Mouse (Mus musculus) liver, postnatal 0 days (tissue): Measurements from ENCODE around the gene Mxi1. TPM values are rescaled to one million over a fixed set of nuclear protein-coding genes. Genes with fewer than 3 reads are reported as not detected.

Experiments used
- ATAC-seq: fragments of 200-750 bp; cut with Nextera tagmentation; 2 replicates; pipeline ENCODE4 v1.8.0; 2017; ENCODE audit warnings: mild to moderate bottlenecking, moderate library complexity
- DNase-seq: peaks from one replicate; pipeline ENCODE4 v3.0.0-alpha.2; 2016
- H3K27ac ChIP-seq: fragments of 300-500 bp; sonication (generic); 2 replicates; pipeline ENCODE4 v1.5.1; 2014; ENCODE audit warnings: antibody characterized with exemption, moderate library complexity, mild to moderate bottlenecking, low read depth
- H3K27me3 ChIP-seq: fragments of 300-500 bp; sonication (generic); 2 replicates; pipeline ENCODE4 v1.6.1; 2014; ENCODE audit warnings: low read length, control low read depth, mixed read lengths; ENCODE audit not compliant: insufficient read depth
- H3K36me3 ChIP-seq: fragments of 300-500 bp; sonication (generic); replicated peaks from 2 replicates; pipeline ENCODE4 v1.6.1; 2014; ENCODE audit warnings: mild to moderate bottlenecking, control low read depth, low read length, moderate library complexity, mixed read lengths; ENCODE audit not compliant: insufficient read depth
- H3K4me1 ChIP-seq: fragments of 300-500 bp; sonication (generic); 2 replicates; pipeline ENCODE4 v1.6.1; 2014; ENCODE audit warnings: antibody characterized with exemption, mild to moderate bottlenecking, control low read depth; ENCODE audit not compliant: insufficient read depth
- H3K4me2 ChIP-seq: fragments of 300-500 bp; sonication (generic); 2 replicates; pipeline ENCODE4 v1.6.1; 2014; ENCODE audit warnings: low read depth, mild to moderate bottlenecking, low read length, moderate library complexity, mixed read lengths
- H3K4me3 ChIP-seq: fragments of 300-500 bp; sonication (generic); 2 replicates; pipeline ENCODE4 v1.5.1; 2014; ENCODE audit warnings: low read depth, low read length
- H3K9ac ChIP-seq: fragments of 300-500 bp; sonication (generic); replicated peaks from 2 replicates; pipeline ENCODE4 v1.6.1; 2014; ENCODE audit warnings: mild to moderate bottlenecking, moderate library complexity
- H3K9me3 ChIP-seq: fragments of 300-500 bp; sonication (generic); 2 replicates; pipeline ENCODE4 v1.6.1; 2016; ENCODE audit warnings: mild to moderate bottlenecking, control low read depth, low read length, mixed read lengths
- CTCF ChIP-seq: sonication (generic); IDR thresholded peaks from 2 replicates; pipeline ENCODE4 v1.5.1; 2016; ENCODE audit warnings: antibody characterized with exemption, low read depth
- EP300 ChIP-seq: IDR thresholded peaks from 2 replicates; pipeline ENCODE4 v1.6.1; 2016; ENCODE audit warnings: antibody characterized with exemption, low read depth, mild to moderate bottlenecking
- WGBS: fragments of 180-500 bp; shearing (Covaris S2); extraction: QIAGEN DNeasy Blood & Tissue Kit; methylation state at CpG from one replicate; pipeline ENCODE4 v1.1.7; 2014; ENCODE audit not compliant: insufficient replicate concordance; 5-methylcytosine and 5-hydroxymethylcytosine counted together
- polyA plus RNA-seq: library from polyadenylated mRNA; unstranded; fragments of >200 nt; fragmentation: Nextera tagmentation; extraction: Ambion mirVana; gene quantifications from 2 replicates; pipeline ENCODE4 v1.2.1, GENCODE M21; 2015

Gene Mxi1
- polyA plus RNA-seq, 1 experiment from 2014 or later: 24.5 TPM

DNA sequence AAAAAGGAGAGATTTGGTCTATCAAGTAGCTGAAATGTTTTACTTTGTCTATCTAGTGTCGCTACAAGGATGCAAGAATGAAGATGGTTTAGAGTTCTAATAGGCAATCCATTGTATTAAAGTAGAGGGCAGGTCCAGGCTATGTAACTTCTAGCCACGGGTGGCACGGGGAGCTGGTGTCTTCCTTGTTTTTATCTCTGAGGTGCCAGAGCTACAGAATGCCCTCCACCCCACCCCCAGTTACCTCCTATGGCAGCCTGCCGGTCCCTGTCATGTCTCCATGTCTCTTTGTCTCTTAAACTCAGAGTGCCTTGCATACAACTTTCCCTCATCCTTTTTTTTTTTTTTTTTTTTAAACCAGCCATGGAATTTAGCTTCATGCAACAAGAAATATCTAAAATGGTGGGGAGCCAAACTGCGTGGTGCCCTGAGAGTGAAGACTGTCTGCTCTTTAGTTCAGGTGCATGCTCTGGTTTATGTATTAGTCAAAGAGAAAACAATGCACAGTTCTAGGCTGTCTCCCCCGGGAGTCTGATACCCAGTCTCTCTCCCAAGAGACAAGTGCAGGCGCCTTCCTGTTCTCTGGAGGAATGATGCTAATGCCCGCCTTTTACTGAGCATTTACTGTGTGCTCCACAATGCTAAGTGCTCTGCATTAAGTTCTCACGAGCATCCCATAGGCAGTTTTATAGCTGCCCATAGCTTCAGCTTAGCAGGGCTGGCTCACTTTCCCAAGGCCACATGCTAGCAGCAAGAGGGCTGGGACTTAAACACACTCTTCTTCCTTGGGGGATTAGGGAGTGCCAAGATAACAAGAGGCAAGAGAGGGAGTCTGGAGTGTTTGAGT lies 10.2 kb downstream of the Mxi1 start:
- peak overlapping the region; percentile 77; the same call in 1 of the 2 replicates for H3K27ac ChIP-seq
- no peaks in the 10 kb centered on the region for H3K36me3 ChIP-seq
- DNase-seq (no peak), ATAC-seq (no peak)
- H3K4me1 ChIP-seq: peaks cover 27% of the 10 kb centered on the region
- H3K4me3 ChIP-seq: no peak overlapping the region
- peak overlapping the region; percentile 36 for H3K4me2 ChIP-seq
- no peaks in the 10 kb centered on the region for H3K27me3 ChIP-seq
- H3K9ac ChIP-seq: no peak overlapping the region; the same call in 1 of the 2 replicates
- no peaks in the 10 kb centered on the region for H3K9me3 ChIP-seq
- TF ChIP-seq CTCF: no peak
- TF ChIP-seq EP300: peak; percentile 24; the same call in 1 of the 2 replicates
- 59% methylated on average over 9 of the region's 9 CpGs for WGBS

DNA sequence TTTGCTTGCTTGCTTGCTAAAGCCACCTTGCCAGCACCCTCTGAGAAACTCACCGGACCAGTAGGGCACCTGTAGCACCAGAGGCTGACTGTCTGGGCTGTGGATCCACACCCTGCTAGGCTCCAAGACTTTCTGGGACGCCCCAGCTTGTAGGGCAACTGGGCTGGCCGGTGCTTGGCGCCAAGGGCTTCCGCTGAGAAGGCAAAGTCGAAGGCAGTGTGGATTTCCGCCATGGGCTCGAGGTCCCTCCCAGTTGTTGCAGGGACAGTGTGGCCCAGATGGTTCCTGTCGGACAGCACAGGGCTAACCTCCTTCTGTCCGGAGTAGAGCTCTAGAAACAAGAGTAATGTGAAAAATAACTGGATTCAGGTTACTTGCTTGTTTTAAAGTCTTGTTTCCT lies 11.0 kb downstream of the Mxi1 start:
- no peak for ATAC-seq
- peaks cover 31% of the 10 kb centered on the region for H3K4me1 ChIP-seq
- 80% methylated on average over 10 of the region's 10 CpGs for WGBS

DNA sequence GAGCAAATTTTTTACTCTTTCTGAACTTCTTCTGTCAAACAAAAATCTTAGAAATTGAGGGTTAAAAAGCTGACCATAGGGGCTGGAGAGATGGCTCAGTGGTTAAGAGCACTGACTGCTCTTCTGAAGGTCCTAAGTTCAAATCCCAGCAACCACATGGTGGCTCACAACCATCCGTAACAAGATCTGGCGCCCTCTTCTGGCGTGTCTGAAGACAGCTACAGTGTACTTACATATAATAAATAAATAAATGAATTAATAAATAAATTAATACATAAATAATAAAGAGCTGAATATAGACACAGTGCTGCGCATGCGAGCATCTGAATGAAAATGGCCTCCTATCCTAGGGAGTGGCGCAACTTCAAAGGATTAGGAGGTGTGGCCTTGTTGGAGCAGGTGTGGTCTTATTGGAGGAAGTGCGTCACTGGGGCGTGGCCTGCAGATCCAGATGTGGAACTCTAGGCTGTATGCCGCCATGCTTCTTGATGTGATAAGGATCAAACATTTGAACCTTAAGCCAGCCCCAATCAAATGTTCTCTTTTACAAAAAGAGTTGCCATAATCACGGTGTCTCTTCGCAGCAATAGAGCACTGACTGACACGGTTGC lies 12.2 kb downstream of the Mxi1 start:
- H3K4me2 ChIP-seq: no peak overlapping the region
- DNase-seq (no peak), ATAC-seq (no peak)
- H3K36me3 ChIP-seq: no peaks in the 10 kb centered on the region
- H3K9ac ChIP-seq: no peak overlapping the region
- no peaks in the 10 kb centered on the region for H3K9me3 ChIP-seq
- 88% methylated on average over 12 of the region's 12 CpGs for WGBS
- H3K4me3 ChIP-seq: no peak overlapping the region
- peaks cover 35% of the 10 kb centered on the region for H3K4me1 ChIP-seq
- no peaks in the 10 kb centered on the region for H3K27me3 ChIP-seq
- peak; percentile 42; the same call in 1 of the 2 replicates for TF ChIP-seq CTCF
- no peak for TF ChIP-seq EP300
- no peak overlapping the region for H3K27ac ChIP-seq

More for the DNA sequence above, 11.0 kb downstream of the Mxi1 start:
- Histone ChIP-seq H3K27ac (no peak overlapping the region), H3K27me3 (no peaks in the 10 kb centered on the region), H3K36me3 (no peaks in the 10 kb centered on the region), H3K9me3 (no peaks in the 10 kb centered on the region), H3K4me2 (no peak overlapping the region), H3K9ac (no peak overlapping the region), H3K4me3 (no peak overlapping the region)
- no peak for DNase-seq
- no peak for TF ChIP-seq CTCF
- no peak for TF ChIP-seq EP300

DNA sequence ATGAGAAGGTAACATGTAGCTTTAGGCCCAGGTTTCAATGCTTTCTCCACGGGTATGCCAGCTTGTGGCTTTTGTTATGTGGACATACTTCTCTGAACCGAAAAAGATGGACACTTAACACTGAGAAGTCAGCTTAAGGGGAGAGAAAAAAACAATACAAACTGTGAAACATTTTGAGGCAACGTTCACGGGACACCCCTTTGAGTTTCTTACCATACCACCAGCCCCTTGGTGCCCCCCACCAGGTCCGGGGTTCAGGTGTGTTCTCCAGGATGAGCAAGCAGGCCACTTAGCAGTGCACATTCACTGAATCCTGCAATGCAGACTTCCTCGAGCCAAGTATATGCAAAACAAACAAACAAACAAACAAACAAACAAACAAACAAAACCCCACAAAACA lies 14.5 kb downstream of the Mxi1 start:
- Histone ChIP-seq H3K4me1 (peaks cover 30% of the 10 kb centered on the region), H3K27me3 (no peaks in the 10 kb centered on the region), H3K9me3 (no peaks in the 10 kb centered on the region), H3K27ac (peak overlapping the region; percentile 87), H3K9ac (peak overlapping the region; percentile 68), H3K4me3 (peak overlapping the region; percentile 45), H3K36me3 (no peaks in the 10 kb centered on the region), H3K4me2 (peak overlapping the region; percentile 67)
- 59% methylated on average over 6 of the region's 6 CpGs for WGBS
- TF ChIP-seq CTCF (no peak), EP300 (no peak)
- ATAC-seq (no peak), DNase-seq (no peak)

DNA sequence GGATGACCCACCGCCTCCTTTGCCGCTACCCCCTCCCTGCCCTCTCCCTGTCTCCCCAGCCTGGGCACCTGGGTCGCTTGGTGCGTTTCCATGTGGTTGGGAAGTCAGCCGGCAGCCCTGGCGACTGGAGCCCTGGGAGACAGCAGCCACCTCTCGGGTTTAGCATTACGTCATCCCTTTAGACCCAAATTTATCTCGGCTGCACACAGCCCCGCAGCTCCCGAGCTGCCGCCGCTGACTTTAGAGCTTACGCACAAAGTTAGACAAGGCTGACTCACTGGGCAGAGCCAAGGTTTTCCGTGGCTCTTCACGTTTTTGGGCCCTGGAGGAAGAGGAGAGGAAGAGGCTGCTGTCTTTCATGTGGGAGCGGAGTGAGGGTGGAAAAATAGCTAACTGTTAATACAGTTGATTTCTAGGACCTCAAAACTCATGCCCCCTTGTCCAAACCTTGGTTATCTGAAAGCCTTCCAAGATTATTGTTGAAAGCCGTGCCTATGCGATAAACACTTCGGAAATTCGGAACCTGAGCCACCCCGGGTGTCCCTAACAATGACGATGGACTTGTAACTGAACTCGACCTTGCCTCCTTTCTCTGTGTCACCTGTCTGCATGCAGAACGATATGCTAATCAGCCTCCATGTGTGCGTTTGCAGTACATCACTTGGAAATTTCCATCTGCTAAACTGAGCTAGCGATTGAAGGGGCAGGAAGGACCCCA lies 15.4 kb downstream of the Mxi1 start:
- H3K36me3 ChIP-seq: no peaks in the 10 kb centered on the region
- H3K9me3 ChIP-seq: no peaks in the 10 kb centered on the region
- peak; percentile 75 for ATAC-seq
- H3K27ac ChIP-seq: peak overlapping the region; percentile 87
- H3K4me1 ChIP-seq: peaks cover 29% of the 10 kb centered on the region
- 8% methylated on average over 27 of the region's 27 CpGs for WGBS
- H3K27me3 ChIP-seq: no peaks in the 10 kb centered on the region
- DNase-seq: peak; percentile 77
- peak overlapping the region; percentile 68 for H3K9ac ChIP-seq
- TF ChIP-seq EP300: peak; percentile 80
- TF ChIP-seq CTCF: no peak
- H3K4me3 ChIP-seq: peak overlapping the region; percentile 45
- peak overlapping the region; percentile 67 for H3K4me2 ChIP-seq

DNA sequence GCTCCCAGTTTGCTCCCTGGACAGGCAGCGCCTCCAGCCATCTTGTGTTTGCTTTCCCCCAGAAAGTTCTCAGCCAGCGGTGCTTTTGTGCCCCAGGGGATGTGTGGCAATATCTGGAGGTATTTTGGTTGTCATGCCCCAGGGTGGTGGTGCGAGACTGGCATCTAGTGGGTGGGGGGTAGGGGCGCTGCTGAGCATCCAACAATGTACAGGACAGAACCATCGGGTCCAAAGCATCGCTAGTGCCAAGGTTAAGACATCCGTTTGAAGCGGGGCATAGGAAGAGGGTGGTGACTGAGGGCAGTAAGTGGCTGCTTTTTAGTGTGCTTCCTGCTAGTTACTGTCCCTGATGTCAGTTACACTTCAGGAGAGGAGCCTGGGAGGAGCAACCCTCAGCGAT lies 17.8 kb downstream of the Mxi1 start:
- no peak overlapping the region for H3K9ac ChIP-seq
- ATAC-seq: no peak

More for the DNA sequence above, 17.8 kb downstream of the Mxi1 start:
- Histone ChIP-seq H3K27ac (peak overlapping the region; percentile 25), H3K4me3 (no peak overlapping the region), H3K27me3 (no peaks in the 10 kb centered on the region), H3K4me2 (no peak overlapping the region), H3K36me3 (peaks cover 14% of the 10 kb centered on the region), H3K4me1 (peaks cover 29% of the 10 kb centered on the region), H3K9me3 (no peaks in the 10 kb centered on the region)
- 64% methylated on average over 9 of the region's 9 CpGs for WGBS
- no peak for TF ChIP-seq EP300
- peak; percentile 61 for TF ChIP-seq CTCF
- DNase-seq: peak; percentile 50
